Mouse (Mus musculus) neural tube, embryonic 14.5 days (tissue): ENCODE data around the gene Tmem170. TPM values are rescaled to one million over a fixed set of nuclear protein-coding genes. Genes with fewer than 3 reads are reported as not detected.

ENCODE experiments used
- ATAC-seq: fragments of 200-750 bp; cut with Nextera tagmentation; 2 replicates; pipeline ENCODE4 v1.8.0; 2017; ENCODE audit warnings: low read depth, mild to moderate bottlenecking, moderate TSS enrichment, moderate library complexity
- H3K27ac ChIP-seq: fragments of 300-500 bp; sonication (generic); 2 replicates; pipeline ENCODE4 v1.5.1; 2014; ENCODE audit warnings: low read depth, mild to moderate bottlenecking, control low read depth, low read length, moderate library complexity, mixed read lengths
- H3K27me3 ChIP-seq: fragments of 300-500 bp; sonication (generic); 2 replicates; pipeline ENCODE4 v1.6.1; 2014; ENCODE audit warnings: low read length; ENCODE audit not compliant: control insufficient read depth, insufficient read depth
- H3K36me3 ChIP-seq: fragments of 300-500 bp; sonication (generic); 2 replicates; pipeline ENCODE4 v1.6.1; 2014; ENCODE audit warnings: low read length, mixed read lengths; ENCODE audit not compliant: control insufficient read depth, insufficient read depth
- H3K4me1 ChIP-seq: fragments of 300-500 bp; sonication (generic); 2 replicates; pipeline ENCODE4 v1.6.1; 2014; ENCODE audit warnings: low read length; ENCODE audit not compliant: control insufficient read depth, insufficient read depth
- H3K4me2 ChIP-seq: fragments of 300-500 bp; sonication (generic); 2 replicates; pipeline ENCODE4 v1.6.1; 2014; ENCODE audit warnings: mild to moderate bottlenecking, low read depth, low read length, control low read depth
- H3K4me3 ChIP-seq: fragments of 300-500 bp; sonication (generic); 2 replicates; pipeline ENCODE4 v1.5.1; 2014; ENCODE audit warnings: low read depth, low read length, control low read depth, mixed read lengths
- H3K9ac ChIP-seq: fragments of 300-500 bp; sonication (generic); replicated peaks from 2 replicates; pipeline ENCODE4 v1.6.1; 2014; ENCODE audit warnings: low read depth, mild to moderate bottlenecking, control low read depth, low read length, mixed read lengths
- H3K9me3 ChIP-seq: fragments of 300-500 bp; sonication (generic); 2 replicates; pipeline ENCODE4 v1.6.1; 2016; ENCODE audit warnings: low read length; ENCODE audit not compliant: control insufficient read depth
- WGBS: fragments of 180-500 bp; shearing (Covaris S2); extraction: QIAGEN DNeasy Blood & Tissue Kit; methylation state at CpG from one replicate; pipeline ENCODE4 v1.1.7; 2014; 5-methylcytosine and 5-hydroxymethylcytosine counted together
- polyA plus RNA-seq: library from polyadenylated mRNA; unstranded; fragments of >200 nt; fragmentation: Nextera tagmentation; extraction: Ambion mirVana; gene quantifications from 2 replicates; pipeline ENCODE4 v1.2.1, GENCODE M21; 2014

Tmem170 gene
- polyA plus RNA-seq, result 3.8 and 4.6 TPM in 2 replicates

DNA sequence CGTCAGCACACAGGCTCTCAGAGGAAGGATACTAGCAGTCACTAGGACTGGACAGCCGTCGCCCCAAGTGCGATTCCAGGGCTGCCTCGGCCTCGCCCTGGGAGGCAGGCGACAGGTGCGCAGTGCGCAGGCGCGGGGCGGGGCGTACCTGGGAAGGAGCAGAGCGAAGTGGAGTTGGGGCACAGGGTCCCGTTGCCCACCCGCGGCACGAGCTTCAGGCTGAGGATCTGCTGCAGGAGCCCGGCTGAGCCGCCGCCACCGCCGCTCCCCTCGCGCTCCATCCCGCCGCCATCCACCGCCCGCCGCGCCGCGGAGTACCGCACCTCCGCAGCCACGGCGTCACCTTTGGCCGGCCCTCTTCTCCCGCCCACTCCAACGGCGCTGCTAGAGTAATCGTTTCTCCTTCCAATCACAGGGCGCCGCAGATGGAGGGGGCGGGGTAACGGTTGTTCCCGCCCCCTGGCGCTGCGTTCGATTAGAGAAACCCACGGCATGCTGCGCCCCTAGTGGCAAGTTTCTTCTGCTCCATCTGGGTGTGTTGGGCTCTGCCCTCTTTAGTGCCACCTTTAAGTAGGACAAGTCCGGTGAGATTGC, at the start of gene Tmem170:
Gene Tmem170 (minus strand): TSS at position 396 of the 594 bp plus-strand sequence.
- Histone ChIP-seq H3K4me1 (peaks cover 5% of the 10 kb centered on the region; the same call in 1 of the 2 replicates), H3K9me3 (no peaks in the 10 kb centered on the region), H3K9ac (peak within 1 kb of the TSS; percentile 68), H3K4me3 (peak within 1 kb of the TSS; percentile 74), H3K27ac (peak within 1 kb of the TSS; percentile 72), H3K36me3 (no peaks in the 10 kb centered on the region), H3K4me2 (peak within 1 kb of the TSS; percentile 78), H3K27me3 (no peaks in the 10 kb centered on the region)
- WGBS, result under 1% methylated on average over 49 of the region's 53 CpGs
- peak; percentile 98 for ATAC-seq

- H3K4me1 ChIP-seq, result no peaks in the 10 kb centered on the region
- H3K9ac ChIP-seq, result no peak overlapping the region
- 84% methylated on average over 7 of the region's 7 CpGs for WGBS
- H3K27ac ChIP-seq, result no peak overlapping the region
- H3K27me3 ChIP-seq, result no peaks in the 10 kb centered on the region
- no peak overlapping the region for H3K4me3 ChIP-seq
- no peaks in the 10 kb centered on the region for H3K36me3 ChIP-seq
- H3K9me3 ChIP-seq, result no peaks in the 10 kb centered on the region
- no peak overlapping the region for H3K4me2 ChIP-seq
- no peak for ATAC-seq
These were observed 48.4 kb upstream of the Tmem170 start for GRCm38 (mm10) chr8:111924976-111925375.

- H3K4me2 ChIP-seq, result no peak overlapping the region
- H3K9me3 ChIP-seq, result no peaks in the 10 kb centered on the region
- WGBS, result 35% methylated on average over 10 of the region's 10 CpGs
These were observed 46.8 kb upstream of the Tmem170 start for GRCm38 (mm10) chr8:111923383-111923804.

GRCm38 (mm10) chr8:111920971-111921370, 44.4 kb upstream of the Tmem170 start:
- no peak overlapping the region for H3K4me2 ChIP-seq
- no peaks in the 10 kb centered on the region for H3K27me3 ChIP-seq
- no peaks in the 10 kb centered on the region for H3K4me1 ChIP-seq
- no peaks in the 10 kb centered on the region for H3K9me3 ChIP-seq
- ATAC-seq, result no peak
- no peaks in the 10 kb centered on the region for H3K36me3 ChIP-seq
- no peak overlapping the region for H3K27ac ChIP-seq
- H3K4me3 ChIP-seq, result no peak overlapping the region
- no peak overlapping the region for H3K9ac ChIP-seq
- whole genome bisulfite sequencing, result 83% methylated on average over 4 of the region's 4 CpGs

More at GRCm38 (mm10) chr8:111923383-111923804, 46.8 kb upstream of the Tmem170 start:
- H3K9ac ChIP-seq, result no peak overlapping the region
- no peak overlapping the region for H3K27ac ChIP-seq
- no peak overlapping the region for H3K4me3 ChIP-seq
- H3K4me1 ChIP-seq, result no peaks in the 10 kb centered on the region
- H3K36me3 ChIP-seq, result no peaks in the 10 kb centered on the region
- H3K27me3 ChIP-seq, result no peaks in the 10 kb centered on the region
- no peak for ATAC-seq

DNA sequence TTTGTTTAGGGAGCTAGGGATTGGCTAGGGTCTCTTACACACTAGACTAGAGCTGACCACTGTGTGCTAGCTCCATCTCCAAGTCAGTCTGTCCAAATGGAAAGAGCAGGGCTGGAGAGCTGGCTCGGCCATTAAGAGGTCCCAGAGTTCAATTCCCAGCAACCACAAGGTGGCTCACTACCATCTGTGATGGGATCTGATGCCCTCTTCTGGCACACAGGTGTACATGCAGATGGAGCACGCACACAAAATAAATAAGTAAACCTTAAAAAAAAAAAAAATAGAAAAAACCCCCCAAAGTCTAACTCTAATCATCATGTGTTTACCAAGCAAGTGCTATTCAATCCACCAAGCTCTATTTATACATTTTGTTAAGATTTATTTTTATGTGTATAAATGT, 43.1 kb upstream of the Tmem170 start:
- H3K27ac ChIP-seq, result no peak overlapping the region
- ATAC-seq, result no peak
- no peaks in the 10 kb centered on the region for H3K36me3 ChIP-seq
- H3K9ac ChIP-seq, result no peak overlapping the region
- no peaks in the 10 kb centered on the region for H3K27me3 ChIP-seq
- 82% methylated on average over 2 of the region's 2 CpGs for WGBS
- H3K4me1 ChIP-seq, result no peaks in the 10 kb centered on the region
- H3K9me3 ChIP-seq, result no peaks in the 10 kb centered on the region
- H3K4me2 ChIP-seq, result no peak overlapping the region
- H3K4me3 ChIP-seq, result no peak overlapping the region

DNA sequence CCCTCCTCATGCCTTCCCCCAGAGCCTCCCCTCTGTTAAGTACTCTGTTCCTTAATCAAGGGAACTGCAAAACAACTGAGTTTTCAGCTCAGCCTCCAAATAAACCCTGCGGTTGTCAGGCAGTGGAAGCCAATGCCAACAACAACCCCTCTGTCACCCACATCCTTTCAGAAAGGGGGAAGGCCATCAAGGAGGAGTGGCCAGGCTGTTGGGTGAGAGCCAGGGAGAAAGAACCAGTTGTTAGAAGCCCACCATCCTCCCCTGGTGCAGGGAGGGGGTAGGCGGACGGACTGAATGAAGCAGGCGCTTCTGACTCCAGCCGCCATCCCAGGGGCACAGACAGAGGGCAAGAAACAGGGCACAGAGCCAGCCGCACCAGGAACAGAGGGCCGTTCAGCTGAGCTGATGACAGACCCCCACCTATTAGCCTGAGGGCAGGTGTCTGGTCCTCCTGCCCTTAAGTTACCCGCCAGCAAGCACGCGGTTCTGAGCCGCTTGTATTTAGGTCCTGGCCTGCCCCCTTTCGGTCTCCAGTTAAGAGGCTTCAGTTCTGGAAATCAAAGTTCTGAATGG, 36.4 kb upstream of the Tmem170 start:
- no peak overlapping the region for H3K4me2 ChIP-seq
- peak; percentile 90 for ATAC-seq
- peak overlapping the region; percentile 55; the same call in 1 of the 2 replicates for H3K27ac ChIP-seq
- no peaks in the 10 kb centered on the region for H3K9me3 ChIP-seq
- H3K4me3 ChIP-seq, result no peak overlapping the region
- WGBS, result 26% methylated on average over 12 of the region's 12 CpGs
- no peaks in the 10 kb centered on the region for H3K27me3 ChIP-seq
- H3K36me3 ChIP-seq, result no peaks in the 10 kb centered on the region; the same call in 1 of the 2 replicates
- H3K4me1 ChIP-seq, result 0 out of 2 replicates have a peak, but pooled peaks cover 2% of the 10 kb centered on the region
- no peak overlapping the region for H3K9ac ChIP-seq

GRCm38 (mm10) chr8:111911572-111911971, 35.0 kb upstream of the Tmem170 start:
- H3K36me3 ChIP-seq, result no peaks in the 10 kb centered on the region; the same call in 1 of the 2 replicates
- WGBS, result 28% methylated on average over 7 of the region's 7 CpGs
- no peak overlapping the region for H3K9ac ChIP-seq

DNA sequence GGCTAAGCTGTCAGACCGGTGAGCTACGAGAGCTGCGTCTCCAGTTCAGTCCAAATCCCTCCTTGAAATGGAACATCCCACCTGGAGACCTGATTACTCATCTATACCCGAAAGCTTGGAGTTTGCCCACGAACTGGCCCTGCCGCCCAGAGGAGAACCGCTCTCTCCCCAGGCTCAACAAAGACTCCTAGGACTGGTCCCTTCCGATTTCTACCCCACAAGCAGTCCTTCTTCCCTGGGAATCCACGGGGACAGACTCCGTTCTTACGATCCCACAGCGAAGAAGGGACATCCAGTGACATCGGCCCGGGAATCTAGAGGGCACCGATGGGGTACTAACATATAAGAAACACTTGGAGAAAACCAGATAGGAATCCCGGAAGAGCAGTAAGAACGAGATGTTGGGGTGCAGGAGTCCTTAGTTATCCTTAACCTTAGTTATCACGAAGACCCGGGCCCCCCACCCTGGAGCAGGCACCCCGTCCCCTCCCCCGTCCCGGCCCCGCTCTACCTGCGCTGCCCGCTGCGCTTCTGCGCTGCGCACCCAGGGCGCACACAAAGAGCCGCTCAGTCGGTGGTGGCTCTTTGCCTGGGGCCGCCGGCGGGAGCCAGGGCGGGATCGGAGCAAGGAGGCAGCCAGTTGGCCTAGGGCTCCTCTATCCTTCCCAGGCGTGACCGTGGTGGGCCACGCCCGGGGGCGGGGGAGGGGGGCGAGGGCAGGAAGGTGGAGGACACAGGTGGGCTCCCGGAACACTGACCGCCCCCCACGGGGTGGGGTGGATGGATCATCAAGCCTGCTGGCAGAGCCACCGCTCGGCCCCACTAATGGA, 33.3 kb upstream of the Tmem170 start, which contains the start of gene Chst5:
Gene Chst5 (minus strand): TSS at position 827 of the 830 bp plus-strand sequence.
- Histone ChIP-seq H3K9ac (peak within 1 kb of the TSS; percentile 68), H3K4me2 (peak within 1 kb of the TSS; percentile 80), H3K27ac (peak within 1 kb of the TSS; percentile 28; the same call in 1 of the 2 replicates), H3K27me3 (no peaks in the 10 kb centered on the region), H3K9me3 (no peaks in the 10 kb centered on the region), H3K4me3 (peak within 1 kb of the TSS; percentile 40), H3K36me3 (no peaks in the 10 kb centered on the region; the same call in 1 of the 2 replicates), H3K4me1 (0 out of 2 replicates have a peak, but pooled peaks cover 2% of the 10 kb centered on the region)
- 4% methylated on average over 47 of the region's 47 CpGs for WGBS
- peak; percentile 64 for ATAC-seq

More at GRCm38 (mm10) chr8:111911572-111911971, 35.0 kb upstream of the Tmem170 start:
- no peak overlapping the region for H3K4me3 ChIP-seq
- H3K4me2 ChIP-seq, result no peak overlapping the region
- ATAC-seq, result no peak
- H3K27ac ChIP-seq, result no peak overlapping the region
- H3K4me1 ChIP-seq, result 0 out of 2 replicates have a peak, but pooled peaks cover 2% of the 10 kb centered on the region
- no peaks in the 10 kb centered on the region for H3K27me3 ChIP-seq
- H3K9me3 ChIP-seq, result no peaks in the 10 kb centered on the region
